In genomic region chr4:99661956-99662355, GRCm38 (mm10) we compare ENCODE assay signal across 18 mouse cellular contexts. TPM values are rescaled to one million over a fixed set of nuclear protein-coding genes. Genes with fewer than 3 reads are reported as not detected.
"Had no signal": no experiment of that assay in that cellular context is flagged by ENCODE, and none has a peak within 500 bp of the region (broad histone marks: within the 10 kb centered on the region; RNA-seq: fewer than 3 reads in every experiment).

No protein-coding gene starts in this region.

- H3K27ac ChIP-seq: intestine, embryonic 15.5 days; kidney, embryonic 15.5 days; left cerebral cortex, adult 2 months; limb, embryonic 12.5 days; liver, embryonic 13.5 days; lung, embryonic 15.5 days; macrophage; midbrain, embryonic 12.5 days; neural tube, embryonic 13.5 days had no signal

- ATAC-seq: liver, postnatal 0 days had no signal

- H3K9me3 ChIP-seq: intestine, embryonic 15.5 days; kidney, embryonic 15.5 days; limb, embryonic 12.5 days; liver, embryonic 13.5 days; lung, embryonic 15.5 days; midbrain, embryonic 12.5 days; neural tube, embryonic 13.5 days had no signal

- H3K4me3 ChIP-seq: intestine, embryonic 15.5 days; kidney, embryonic 15.5 days; left cerebral cortex, adult 2 months; limb, embryonic 12.5 days; liver, embryonic 13.5 days; lung, embryonic 15.5 days; megakaryocyte, embryonic 14.5 days; midbrain, embryonic 12.5 days; neural tube, embryonic 13.5 days had no signal

- DNase-seq: kidney, adult 2 months; kidney, postnatal 14 days; liver; liver, embryonic 13.5 days; liver, postnatal 0 days; lung, postnatal 14 days; right cerebral cortex, postnatal 25 days; thymus, adult 18-20 months; thymus, postnatal 14 days had no signal

- H3K4me2 ChIP-seq: intestine, embryonic 15.5 days; limb, embryonic 12.5 days; liver, embryonic 13.5 days; midbrain, embryonic 12.5 days had no signal

- H3K9ac ChIP-seq: intestine, embryonic 15.5 days; kidney, embryonic 15.5 days; limb, embryonic 12.5 days; liver, embryonic 13.5 days; liver, postnatal 0 days; lung, embryonic 15.5 days; midbrain, embryonic 12.5 days; neural tube, embryonic 13.5 days had no signal

- H3K36me3 ChIP-seq: intestine, embryonic 15.5 days; kidney, embryonic 15.5 days; limb, embryonic 12.5 days; liver, embryonic 13.5 days; lung, embryonic 15.5 days; midbrain, embryonic 12.5 days; neural tube, embryonic 13.5 days had no signal

RNA-seq across cellular contexts. Expression of gene Foxd3, which starts 5.9 kb away (rescaled TPM):
- polyA plus RNA-seq: liver, embryonic 13.5 days; liver, postnatal 0 days; macrophage had no signal
